Mouse (Mus musculus) spleen, adult 2 months (tissue): ENCODE measurements around the gene Foxr1.

ENCODE experiments used
- CTCF ChIP-seq: fragments of 200-500 bp; IDR thresholded peaks from 2 replicates; pipeline ENCODE4 v1.5.1; 2011; ENCODE audit warnings: mild to moderate bottlenecking, inconsistent platforms; ENCODE audit not compliant: insufficient read depth, insufficient read length, insufficient replicate concordance; ENCODE audit errors: extremely low read depth
- POLR2A ChIP-seq: fragments of 200-500 bp; IDR thresholded peaks from 2 replicates; pipeline ENCODE4 v1.6.1; 2011; ENCODE audit warnings: low read depth, low read length, inconsistent platforms

GRCm38 (mm10) chr9:44399795-44400114 is 41.2 kb downstream of the Foxr1 start:
- TF ChIP-seq CTCF: no peak
- no peak for TF ChIP-seq POLR2A
